Comparison of ENCODE assay signal across 33 mouse cellular contexts in the genomic region with DNA sequence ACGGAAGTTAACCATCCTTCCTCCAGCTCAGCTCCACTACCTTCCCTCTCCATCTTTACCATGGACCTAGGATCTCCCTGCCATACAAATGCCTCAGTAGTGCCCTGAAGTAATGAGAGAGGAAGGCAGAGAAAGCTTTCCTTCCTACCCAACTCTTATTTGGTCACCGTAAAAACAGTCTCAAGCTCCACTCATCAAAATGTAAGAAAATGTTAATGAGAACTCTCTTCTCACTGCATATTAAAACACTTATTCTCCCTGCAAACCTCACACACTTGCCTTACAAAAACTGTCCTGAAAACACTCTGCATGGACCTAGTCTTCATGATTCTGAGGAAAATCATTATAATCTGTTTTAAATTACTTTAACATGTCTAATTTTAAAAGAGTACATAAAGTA.
"Had no signal": no experiment of that assay in that cellular context is flagged by ENCODE, and none has a peak within 500 bp of the region (broad histone marks: within the 10 kb centered on the region; RNA-seq: fewer than 3 reads in every experiment).

No protein-coding gene starts in this region.

- DNase-seq: heart, postnatal 10 days; heart, postnatal 14 days; heart, postnatal 36 days; heart, postnatal 4 days; kidney, adult 11 months; kidney, adult 18-20 months; kidney, adult 2 months; kidney, adult 8-10 months; kidney, adult 9 months; kidney, postnatal 10 days; kidney, postnatal 14 days; kidney, postnatal 25 days; kidney, postnatal 36 days; layer of hippocampus, adult 9-11 months; layer of hippocampus, postnatal 36 days had no signal

- ATAC-seq: hindbrain, embryonic 16.5 days; hindbrain, postnatal 0 days; inflammation-experienced regulatory T-cells, adult 6 months; intestine, embryonic 15.5 days; intestine, embryonic 16.5 days; intestine, postnatal 0 days had no signal

- H3K4me1 ChIP-seq: hindbrain, embryonic 10.5 days; hindbrain, embryonic 12.5 days; hindbrain, embryonic 13.5 days; hindbrain, embryonic 15.5 days had no signal

- H3K4me3 ChIP-seq: heart, embryonic 10.5 days; heart, embryonic 12.5 days; heart, embryonic 13.5 days; heart, embryonic 15.5 days; hindbrain, embryonic 10.5 days; hindbrain, embryonic 12.5 days; hindbrain, embryonic 13.5 days; hindbrain, embryonic 15.5 days; intestine, embryonic 15.5 days; kidney, embryonic 15.5 days; left cerebral cortex, adult 2 months had no signal

- H3K27ac ChIP-seq: heart, embryonic 13.5 days; heart, embryonic 15.5 days; hindbrain, embryonic 10.5 days; hindbrain, embryonic 12.5 days; hindbrain, embryonic 13.5 days; hindbrain, embryonic 14.5 days; hindbrain, embryonic 15.5 days; hindbrain, postnatal 0 days; intestine, embryonic 15.5 days; kidney, embryonic 15.5 days; kidney, postnatal 0 days; left cerebral cortex, adult 2 months had no signal
